Mouse (Mus musculus) testis, adult 2 months (tissue): ENCODE results near the gene Gcc1.

Experiments
- CTCF ChIP-seq: fragments of 200-500 bp; IDR thresholded peaks from 2 replicates; pipeline ENCODE4 v1.5.1; 2012; ENCODE audit warnings: low read depth, mild to moderate bottlenecking, inconsistent platforms, low read length, moderate library complexity; ENCODE audit not compliant: control insufficient read depth, insufficient read depth, insufficient replicate concordance
- POLR2A ChIP-seq: fragments of 200-500 bp; IDR thresholded peaks from 2 replicates; pipeline ENCODE4 v1.6.1; 2012; ENCODE audit warnings: low read depth, mild to moderate bottlenecking, inconsistent platforms, low read length, moderate library complexity; ENCODE audit not compliant: control insufficient read depth

- TF ChIP-seq CTCF (no peak), POLR2A (no peak)
Observed at GRCm38 (mm10) chr6:28369966-28370683, 58.1 kb downstream of the Gcc1 start.
